Mouse (Mus musculus) MEL (cell line): ENCODE results near the gene Dok7. TPM values are rescaled to one million over a fixed set of nuclear protein-coding genes. Genes with fewer than 3 reads are reported as not detected.

Source experiments
- DNase-seq: peaks from one replicate; pipeline ENCODE4 v3.0.0; 2011; ENCODE audit warnings: low read depth, low spot score
- H3K27ac ChIP-seq: 2 replicates; pipeline ENCODE4 v1.5.1; 2012; ENCODE audit warnings: low read depth, mild to moderate bottlenecking, control low read depth, low read length, moderate library complexity; ENCODE audit not compliant: control insufficient read depth
- H3K27me3 ChIP-seq, 2 experiments: fragments of 150-350 bp in 1 of 2; sonication (generic) in 1 of 2; 2 replicates each; pipeline ENCODE4 v1.6.1; 2012; ENCODE audit warnings: low read length in 2 of 2, mild to moderate bottlenecking in 2 of 2, improper control_type of control experiment in 1 of 2, moderate library complexity in 1 of 2; ENCODE audit not compliant: insufficient read depth in 2 of 2, control insufficient read depth in 1 of 2
- H3K36me3 ChIP-seq, 2 experiments: 2 replicates each; pipeline ENCODE4 v1.6.1; 2012 to 2014; ENCODE audit warnings: low read length in 2 of 2, improper control_type of control experiment in 1 of 2, inconsistent platforms in 1 of 2, mild to moderate bottlenecking in 1 of 2; ENCODE audit not compliant: insufficient read depth in 2 of 2, control insufficient read depth in 1 of 2
- H3K4me1 ChIP-seq, 2 experiments: fragments of 150-350 bp in 1 of 2; sonication (generic) in 1 of 2; 2 replicates each; pipeline ENCODE4 v1.6.1; 2012; ENCODE audit warnings: low read length in 2 of 2, improper control_type of control experiment in 1 of 2, mild to moderate bottlenecking in 1 of 2; ENCODE audit not compliant: insufficient read depth in 2 of 2, control insufficient read depth in 1 of 2
- H3K4me3 ChIP-seq, 2 experiments: fragments of 150-350 bp in 1 of 2; sonication (generic) in 1 of 2; 2 replicates each; pipeline ENCODE4 v1.5.1; 2012; ENCODE audit warnings: low read depth in 2 of 2, low read length in 2 of 2, mild to moderate bottlenecking in 2 of 2, moderate library complexity in 2 of 2, control low read depth in 1 of 2, improper control_type of control experiment in 1 of 2; ENCODE audit not compliant: control insufficient read depth in 1 of 2, insufficient read depth in 1 of 2
- H3K79me2 ChIP-seq: 2 replicates; pipeline ENCODE4 v1.6.1; 2012; ENCODE audit warnings: mild to moderate bottlenecking, low read length, moderate library complexity; ENCODE audit not compliant: control insufficient read depth, poor library complexity, insufficient read depth
- H3K9ac ChIP-seq: 2 replicates; pipeline ENCODE4 v1.6.1; 2012; ENCODE audit warnings: low read depth, mild to moderate bottlenecking, control low read depth, low read length, moderate library complexity; ENCODE audit not compliant: control insufficient read depth, poor library complexity, severe bottlenecking
- H3K9me3 ChIP-seq: fragments of 150-350 bp; sonication (generic); replicated peaks from 2 replicates; pipeline ENCODE4 v1.6.1; 2012; ENCODE audit warnings: mild to moderate bottlenecking, low read length, improper control_type of control experiment, moderate library complexity; ENCODE audit not compliant: insufficient read depth
- BHLHE40 ChIP-seq: IDR thresholded peaks from 2 replicates; pipeline ENCODE4 v1.6.1; 2012; ENCODE audit warnings: low read depth, mild to moderate bottlenecking, inconsistent platforms, low read length, improper control_type of control experiment, borderline replicate concordance
- CHD2 ChIP-seq: IDR thresholded peaks from 2 replicates; pipeline ENCODE4 v1.6.1; 2011; ENCODE audit warnings: low read length, improper control_type of control experiment
- CTCF ChIP-seq, 3 experiments: IDR thresholded peaks in 2 of 3; conservative IDR thresholded peaks in 1 of 3; 2 replicates each; pipeline ENCODE4 v1.5.1; 2011 to 2012; ENCODE audit warnings: low read length in 3 of 3, low read depth in 2 of 3, mild to moderate bottlenecking in 2 of 3, improper control_type of control experiment in 1 of 3, inconsistent platforms in 1 of 3, mixed read lengths in 1 of 3, moderate library complexity in 1 of 3; ENCODE audit not compliant: control insufficient read depth in 1 of 3, insufficient read depth in 1 of 3, poor library complexity in 1 of 3, severe bottlenecking in 1 of 3
- ELF1 ChIP-seq: IDR thresholded peaks from 2 replicates; pipeline ENCODE4 v1.6.1; 2014; ENCODE audit warnings: low read depth, mild to moderate bottlenecking, inconsistent platforms, low read length, improper control_type of control experiment, moderate library complexity
- EP300 ChIP-seq, 2 experiments: IDR thresholded peaks; 2 replicates each; pipeline ENCODE4 v1.6.1; 2011; ENCODE audit warnings: improper control_type of control experiment in 2 of 2, low read length in 2 of 2, low read depth in 1 of 2, mild to moderate bottlenecking in 1 of 2
- ETS1 ChIP-seq: IDR thresholded peaks from 2 replicates; pipeline ENCODE4 v1.6.1; 2012; ENCODE audit warnings: low read depth, mild to moderate bottlenecking, inconsistent platforms, low read length, improper control_type of control experiment, moderate library complexity
- GABPA ChIP-seq: IDR thresholded peaks from 2 replicates; pipeline ENCODE4 v1.6.1; 2012; ENCODE audit warnings: low read depth, mild to moderate bottlenecking, inconsistent platforms, low read length, improper control_type of control experiment, moderate library complexity
- MAFK ChIP-seq: IDR thresholded peaks from 2 replicates; pipeline ENCODE4 v1.6.1; 2011; ENCODE audit warnings: low read depth, mild to moderate bottlenecking, low read length, improper control_type of control experiment, borderline replicate concordance
- MEF2A ChIP-seq: IDR thresholded peaks from 2 replicates; pipeline ENCODE4 v1.6.1; 2014; ENCODE audit warnings: low read depth, mild to moderate bottlenecking, inconsistent platforms, low read length, improper control_type of control experiment; ENCODE audit not compliant: poor library complexity, insufficient replicate concordance, severe bottlenecking; ENCODE audit errors: extremely low read depth
- NELFE ChIP-seq: IDR thresholded peaks from 2 replicates; pipeline ENCODE4 v1.6.1; 2011; ENCODE audit warnings: low read depth, low read length, improper control_type of control experiment
- POLR2A ChIP-seq, 2 experiments: IDR thresholded peaks; 2 replicates each; pipeline ENCODE4 v1.6.1; 2011 to 2012; ENCODE audit warnings: low read length in 2 of 2, mild to moderate bottlenecking in 2 of 2, control low read depth in 1 of 2, improper control_type of control experiment in 1 of 2, low read depth in 1 of 2, moderate library complexity in 1 of 2; ENCODE audit not compliant: control insufficient read depth in 1 of 2, insufficient read depth in 1 of 2, poor library complexity in 1 of 2
- POLR2AphosphoS2 ChIP-seq: IDR thresholded peaks from 2 replicates; pipeline ENCODE4 v1.6.1; 2011; ENCODE audit warnings: low read length, improper control_type of control experiment
- RAD21 ChIP-seq: IDR thresholded peaks from 2 replicates; pipeline ENCODE4 v1.6.1; 2011; ENCODE audit warnings: mild to moderate bottlenecking, low read depth, low read length, improper control_type of control experiment
- RCOR1 ChIP-seq: IDR thresholded peaks from 2 replicates; pipeline ENCODE4 v1.6.1; 2012; ENCODE audit warnings: low read depth, mild to moderate bottlenecking, inconsistent platforms, low read length, improper control_type of control experiment
- TAL1 ChIP-seq: IDR thresholded peaks from 2 replicates; pipeline ENCODE4 v1.6.1; 2012; ENCODE audit warnings: mild to moderate bottlenecking, inconsistent platforms, low read length, moderate library complexity, mixed read lengths
- TBP ChIP-seq: IDR thresholded peaks from 2 replicates; pipeline ENCODE4 v1.8.0; 2011; ENCODE audit warnings: low read depth, low read length, improper control_type of control experiment
- TCF12 ChIP-seq: IDR thresholded peaks from 2 replicates; pipeline ENCODE4 v1.6.1; 2014; ENCODE audit warnings: low read depth, mild to moderate bottlenecking, inconsistent platforms, low read length, improper control_type of control experiment, moderate library complexity
- USF1 ChIP-seq: IDR thresholded peaks from 2 replicates; pipeline ENCODE4 v1.6.1; 2014; ENCODE audit warnings: low read depth, mild to moderate bottlenecking, inconsistent platforms, low read length, improper control_type of control experiment, moderate library complexity
- USF2 ChIP-seq, 2 experiments: IDR thresholded peaks; 2 replicates each; pipeline ENCODE4 v1.6.1; 2011 to 2012; ENCODE audit warnings: improper control_type of control experiment in 2 of 2, low read length in 2 of 2, borderline replicate concordance in 1 of 2, inconsistent platforms in 1 of 2, low read depth in 1 of 2, mild to moderate bottlenecking in 1 of 2; ENCODE audit not compliant: insufficient read depth in 1 of 2
- ZC3H11A ChIP-seq: IDR thresholded peaks from 2 replicates; pipeline ENCODE4 v1.6.1; 2012; ENCODE audit warnings: low read depth, mild to moderate bottlenecking, inconsistent platforms, low read length, improper control_type of control experiment
- polyA plus RNA-seq, 2 experiments: library from polyadenylated mRNA; stranded (reverse) in 1 of 2; unstranded in 1 of 2; fragments of >175 nt in 1 of 2; fragments of >200 nt in 1 of 2; gene quantifications; 2 replicates each; pipeline versions ENCODE4 v1.2.1 to v1.2.4; 2012; ENCODE audit warnings: low replicate concordance in 2 of 2, low read depth in 1 of 2; ENCODE audit not compliant: insufficient read length in 2 of 2, insufficient read depth in 1 of 2, missing spikeins in 1 of 2
- total RNA-seq: library from RNA; depleted of rRNA; stranded (reverse); fragments of 300-350 nt; gene quantifications from 2 replicates; pipeline ENCODE4 v1.2.3, GENCODE M21; 2012

Dok7 gene
- total and polyA plus RNA-seq, 3 experiments: 0.08 to 0.21 TPM; not detected in 1

GRCm38 (mm10) chr5:35010656-35011055, 45.9 kb upstream of the Dok7 start (continued):
- TF ChIP-seq USF2 (IDR thresholded peaks at IDR 0.05; ENCODE audit: borderline replicate concordance in 1 of 2, insufficient read depth in 1 of 2, low read depth in 1 of 2, low read length in 2 of 2): no peak

GRCm38 (mm10) chr5:35011156-35011923, 45.2 kb upstream of the Dok7 start:
- H3K27me3 ChIP-seq: no peaks in the 10 kb centered on the region
- H3K4me1 ChIP-seq: peaks cover 0 to 6% of the 10 kb centered on the region in 2 experiments; a peak in 2 of 4 replicates
- H3K9me3 ChIP-seq: no peaks in the 10 kb centered on the region
- H3K4me3 ChIP-seq: no peak overlapping the region
- TF ChIP-seq TCF12 (no peak), BHLHE40 (no peak), USF2 (IDR thresholded peaks at IDR 0.05; ENCODE audit: borderline replicate concordance in 1 of 2, insufficient read depth in 1 of 2, low read depth in 1 of 2, low read length in 2 of 2) (no peak), EP300 (IDR thresholded peaks at IDR 0.05; ENCODE audit: low read depth in 1 of 2, low read length in 2 of 2) (no peak), ETS1 (no peak), CTCF (IDR thresholded peaks at IDR 0.05 in 2 of 3, conservative IDR thresholded peaks at IDR 0.05 in 1 of 3; ENCODE audit: control insufficient read depth in 1 of 3, insufficient read depth in 1 of 3, low read depth in 2 of 3, low read length in 3 of 3, poor library complexity in 1 of 3, severe bottlenecking in 1 of 3) (no peak), NELFE (no peak), MEF2A (no peak), TBP (no peak), ZC3H11A (no peak), TAL1 (no peak), USF1 (no peak), ELF1 (no peak), MAFK (no peak), GABPA (no peak), POLR2A (IDR thresholded peaks at IDR 0.05; ENCODE audit: control insufficient read depth in 1 of 2, insufficient read depth in 1 of 2, low read depth in 1 of 2, low read length in 2 of 2, poor library complexity in 1 of 2) (no peak), CHD2 (no peak), POLR2AphosphoS2 (no peak), RAD21 (no peak), RCOR1 (no peak)
- no peak overlapping the region for H3K27ac ChIP-seq
- DNase-seq: no peak
- H3K9ac ChIP-seq: no peak overlapping the region
- no peaks in the 10 kb centered on the region for H3K79me2 ChIP-seq
- peaks cover 0 to 3% of the 10 kb centered on the region in 2 experiments; a peak in 1 of 4 replicates for H3K36me3 ChIP-seq
